Mouse (Mus musculus): ENCODE measurements around the gene Alpk1.

Alpk1 gene

GRCm38 (mm10) chr3:127780021-127780644 lies at the start of gene Alpk1:
Gene Alpk1 (minus strand): TSS chr3:127780527.
- peak; percentile 88 for DNase-seq (ENCODE audit: low read depth, low spot score)

GRCm38 (mm10) chr3:127827123-127827522 lies 46.8 kb upstream of the Alpk1 start:
- DNase-seq (ENCODE audit: low read depth, low spot score): no peak

- DNase-seq (ENCODE audit: low read depth, low spot score): no peak
Measured at GRCm38 (mm10) chr3:127826503-127826902, 46.2 kb upstream of the Alpk1 start.

GRCm38 (mm10) chr3:127823886-127824863 lies 43.8 kb upstream of the Alpk1 start:
- no peak for DNase-seq (ENCODE audit: low read depth, low spot score)

GRCm38 (mm10) chr3:127821209-127821608 lies 40.9 kb upstream of the Alpk1 start:
- no peak for DNase-seq (ENCODE audit: low read depth, low spot score)

- no peak for DNase-seq (ENCODE audit: low read depth, low spot score)
Measured at GRCm38 (mm10) chr3:127820400-127820799, 40.1 kb upstream of the Alpk1 start.

- no peak for DNase-seq (ENCODE audit: low read depth, low spot score)
Measured at GRCm38 (mm10) chr3:127818694-127819663, 38.7 kb upstream of the Alpk1 start.

- DNase-seq (ENCODE audit: low read depth, low spot score): no peak
Measured at GRCm38 (mm10) chr3:127817120-127817683, 36.9 kb upstream of the Alpk1 start.

GRCm38 (mm10) chr3:127809103-127809502 lies 28.8 kb upstream of the Alpk1 start:
- no peak for DNase-seq (ENCODE audit: low read depth, low spot score)

- DNase-seq (ENCODE audit: low read depth, low spot score): no peak
Measured at GRCm38 (mm10) chr3:127807846-127808245, 27.5 kb upstream of the Alpk1 start.

GRCm38 (mm10) chr3:127805991-127806390 lies 25.7 kb upstream of the Alpk1 start:
- no peak for DNase-seq (ENCODE audit: low read depth, low spot score)

- DNase-seq (ENCODE audit: low read depth, low spot score): no peak
Measured at GRCm38 (mm10) chr3:127805071-127805470, 24.7 kb upstream of the Alpk1 start.

- no peak for DNase-seq (ENCODE audit: low read depth, low spot score)
Measured at GRCm38 (mm10) chr3:127804439-127804838, 24.1 kb upstream of the Alpk1 start.

- DNase-seq (ENCODE audit: low read depth, low spot score): peak; percentile 21
Measured at GRCm38 (mm10) chr3:127802814-127803213, 22.5 kb upstream of the Alpk1 start.

- peak; percentile 81 for DNase-seq (ENCODE audit: low read depth, low spot score)
Measured at GRCm38 (mm10) chr3:127801162-127801561, 20.8 kb upstream of the Alpk1 start.

- DNase-seq (ENCODE audit: low read depth, low spot score): no peak
Measured at GRCm38 (mm10) chr3:127796271-127796670, 15.9 kb upstream of the Alpk1 start.

- no peak for DNase-seq (ENCODE audit: low read depth, low spot score)
Measured at GRCm38 (mm10) chr3:127795762-127796161, 15.4 kb upstream of the Alpk1 start.

- no peak for DNase-seq (ENCODE audit: low read depth, low spot score)
Measured at GRCm38 (mm10) chr3:127793022-127793421, 12.7 kb upstream of the Alpk1 start.

- no peak for DNase-seq (ENCODE audit: low read depth, low spot score)
Measured at GRCm38 (mm10) chr3:127791595-127792561, 11.6 kb upstream of the Alpk1 start.

- DNase-seq (ENCODE audit: low read depth, low spot score): no peak
Measured at GRCm38 (mm10) chr3:127791056-127791483, 10.7 kb upstream of the Alpk1 start.

Measured in 3T3-L1 (cell line).